Mouse (Mus musculus): ENCODE measurements around the gene Syt8. TPM values are rescaled to one million over a fixed set of nuclear protein-coding genes. Genes with fewer than 3 reads are reported as not detected.
A peak's percentile ranks its signal among the peaks of the same experiment; 100 is the strongest.

The Syt8 gene
- total and polyA plus RNA-seq, 3 experiments, result not detected

DNA sequence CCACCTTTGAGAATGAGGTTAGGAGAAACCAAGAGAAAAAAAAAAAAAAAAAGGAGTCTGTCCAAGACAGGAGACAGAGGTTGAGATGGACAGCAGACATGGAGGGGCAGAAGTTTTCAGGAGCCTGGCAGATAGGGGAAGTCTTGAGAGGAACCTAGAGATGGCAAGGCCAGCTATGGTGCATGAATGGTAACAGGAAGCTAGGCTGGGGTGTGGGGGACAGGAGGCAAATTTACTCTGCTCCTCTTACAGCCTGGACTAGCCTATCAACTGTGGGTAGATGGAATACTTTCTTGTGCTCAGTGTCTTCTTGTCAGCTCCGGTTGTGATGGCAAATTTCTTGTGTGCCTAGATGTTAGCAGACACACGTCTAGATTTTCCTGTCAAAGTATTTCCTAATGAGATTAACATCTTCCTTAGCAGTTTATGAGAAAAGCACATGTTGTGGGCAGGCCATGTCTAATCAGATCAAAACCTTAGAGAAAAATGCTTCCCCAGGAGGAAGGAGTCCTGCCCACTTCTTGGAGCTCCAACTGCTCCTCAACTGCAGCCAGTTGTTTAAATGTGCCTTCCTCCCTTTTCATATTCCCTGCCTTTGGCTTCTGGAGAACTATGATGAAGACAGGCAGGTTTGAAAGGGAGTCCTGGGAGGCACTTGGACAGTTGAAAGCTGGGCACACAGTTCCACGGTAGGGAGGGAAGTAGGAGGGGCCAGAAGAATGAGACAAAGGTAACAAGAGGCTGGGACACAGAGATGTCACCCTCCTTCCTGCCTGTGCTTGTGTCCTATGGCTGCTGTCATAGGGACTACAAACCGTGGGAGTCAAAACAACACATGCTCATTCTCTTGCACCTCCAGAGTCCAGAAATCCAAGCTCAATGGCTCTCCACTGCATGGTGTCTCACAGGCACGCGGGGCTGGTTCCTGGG lies 40.1 kb upstream of the Syt8 start:
- intact Hi-C loops (cut with DNase I), result loop anchor here (1.0 kb wide), 1 partner anchor 21 kb away; no protein-coding TSS in a partner anchor
- H3K9ac ChIP-seq (ENCODE audit: low read depth, low read length), result no peak overlapping the region
- H3K4me1 ChIP-seq (ENCODE audit: control insufficient read depth, insufficient read depth, low read length), result peaks cover 27% of the 10 kb centered on the region
- no peak overlapping the region for H3K4me3 ChIP-seq
- DNase-seq, result no peak
- peaks cover 3% of the 10 kb centered on the region; the same call in 1 of the 2 replicates for H3K36me3 ChIP-seq (ENCODE audit: control insufficient read depth, insufficient read depth, low read length)
- H3K27me3 ChIP-seq (ENCODE audit: control insufficient read depth, insufficient read depth, low read length), result no peaks in the 10 kb centered on the region
- TF ChIP-seq POLR2A (IDR thresholded peaks at IDR 0.05; ENCODE audit: insufficient read depth, low read depth, low read length) (peak; percentile 41; the same call in 1 of the 2 replicates), CTCF (IDR thresholded peaks at IDR 0.05) (no peak), EP300 (IDR thresholded peaks at IDR 0.05; ENCODE audit: insufficient read depth, low read depth, low read length) (0 out of 2 replicates have a peak, but pooled peaks have one; percentile 3)
- peak overlapping the region; percentile 66 for H3K27ac ChIP-seq
- 39% methylated on average over 6 of the region's 6 CpGs for WGBS
- no peaks in the 10 kb centered on the region for H3K79me2 ChIP-seq (replicated peaks; ENCODE audit: control insufficient read depth, insufficient read depth, low read length)

DNA sequence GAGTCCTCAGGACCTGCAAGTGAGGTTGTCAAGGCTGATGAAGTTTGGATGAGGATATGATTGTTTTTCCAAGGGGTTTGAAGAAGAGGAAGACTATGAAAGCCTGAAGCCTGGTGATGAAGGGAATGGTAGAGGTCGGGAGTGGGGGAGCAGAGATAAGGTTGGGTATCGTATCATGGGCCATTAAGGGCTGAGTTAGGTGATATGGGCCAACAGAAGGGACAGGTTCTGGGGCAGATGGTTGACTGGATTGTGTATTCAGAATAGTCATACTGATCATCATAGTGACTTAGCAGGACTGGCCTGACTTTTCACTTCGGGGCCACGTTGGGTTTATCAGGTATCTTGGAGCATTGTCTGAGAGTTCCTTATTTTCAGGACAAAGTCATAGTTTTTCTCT lies 39.2 kb upstream of the Syt8 start:
- H3K36me3 ChIP-seq (ENCODE audit: control insufficient read depth, insufficient read depth, low read length), result peaks cover 3% of the 10 kb centered on the region; the same call in 1 of the 2 replicates
- no peak overlapping the region; the same call in 1 of the 2 replicates for H3K27ac ChIP-seq
- peaks cover 27% of the 10 kb centered on the region for H3K4me1 ChIP-seq (ENCODE audit: control insufficient read depth, insufficient read depth, low read length)

DNA sequence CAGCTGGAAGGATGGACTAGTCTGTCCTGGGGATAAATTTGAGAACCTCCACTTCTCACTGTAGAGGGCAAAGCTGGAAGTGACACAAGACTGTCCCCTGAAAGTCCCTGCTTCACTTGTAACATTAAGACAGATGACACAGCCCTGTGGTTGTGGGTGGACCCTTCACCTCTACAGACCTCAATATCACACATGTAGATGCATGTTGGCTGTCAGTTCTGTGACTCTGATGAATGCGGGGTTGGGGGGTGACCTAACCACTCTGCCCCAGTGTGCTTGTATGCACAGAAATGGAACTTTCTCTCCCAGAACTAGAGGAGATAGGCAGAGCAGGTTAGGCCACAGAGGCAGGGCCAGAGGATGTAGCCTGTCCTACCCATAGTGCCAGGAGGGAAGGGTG lies 38.0 kb upstream of the Syt8 start:
- DNase-seq, result no peak
- no peak for TF ChIP-seq CTCF (IDR thresholded peaks at IDR 0.05)
- TF ChIP-seq POLR2A (IDR thresholded peaks at IDR 0.05; ENCODE audit: insufficient read depth, low read depth, low read length), result no peak
- H3K9ac ChIP-seq (ENCODE audit: low read depth, low read length), result no peak overlapping the region
- intact Hi-C loops (cut with DNase I), result no loop called here
- WGBS, result 97% methylated on average over 1 of the region's 1 CpGs
- H3K4me3 ChIP-seq, result no peak overlapping the region
- H3K27me3 ChIP-seq (ENCODE audit: control insufficient read depth, insufficient read depth, low read length), result no peaks in the 10 kb centered on the region
- no peaks in the 10 kb centered on the region for H3K79me2 ChIP-seq (replicated peaks; ENCODE audit: control insufficient read depth, insufficient read depth, low read length)
- peaks cover 25% of the 10 kb centered on the region for H3K4me1 ChIP-seq (ENCODE audit: control insufficient read depth, insufficient read depth, low read length)
- no peak overlapping the region for H3K27ac ChIP-seq
- H3K36me3 ChIP-seq (ENCODE audit: control insufficient read depth, insufficient read depth, low read length), result peaks cover 3% of the 10 kb centered on the region; the same call in 1 of the 2 replicates

More for the DNA sequence above, 39.2 kb upstream of the Syt8 start:
- no peaks in the 10 kb centered on the region for H3K79me2 ChIP-seq (replicated peaks; ENCODE audit: control insufficient read depth, insufficient read depth, low read length)
- no peak for DNase-seq
- no peak for TF ChIP-seq EP300 (IDR thresholded peaks at IDR 0.05; ENCODE audit: insufficient read depth, low read depth, low read length)
- TF ChIP-seq POLR2A (IDR thresholded peaks at IDR 0.05; ENCODE audit: insufficient read depth, low read depth, low read length), result no peak
- no peak for TF ChIP-seq CTCF (IDR thresholded peaks at IDR 0.05)
- 85% methylated on average over 4 of the region's 4 CpGs for WGBS
- intact Hi-C loops (cut with DNase I), result no loop called here
- H3K27me3 ChIP-seq (ENCODE audit: control insufficient read depth, insufficient read depth, low read length), result no peaks in the 10 kb centered on the region
- H3K9ac ChIP-seq (ENCODE audit: low read depth, low read length), result no peak overlapping the region
- no peak overlapping the region for H3K4me3 ChIP-seq

DNA sequence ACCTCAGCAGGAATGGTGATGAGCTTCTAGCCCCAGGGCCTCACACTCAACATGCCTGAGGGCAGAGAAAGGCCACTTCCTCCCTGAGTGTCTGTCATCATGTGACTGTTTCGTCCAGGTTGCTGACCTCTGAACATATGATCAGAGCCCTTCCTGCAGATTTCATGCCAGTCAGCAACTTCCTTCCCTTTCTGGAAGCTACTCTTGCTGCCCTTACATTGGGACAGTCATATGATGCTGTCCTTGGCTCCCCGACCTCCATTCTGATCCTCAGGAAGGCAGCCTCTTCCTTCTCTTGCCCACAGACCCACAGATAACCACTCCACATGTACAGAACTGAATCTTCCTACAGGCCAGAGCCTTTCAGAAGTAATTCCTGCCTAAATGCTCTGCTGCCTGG lies 36.6 kb upstream of the Syt8 start:
- Histone ChIP-seq H3K79me2 (replicated peaks; ENCODE audit: control insufficient read depth, insufficient read depth, low read length) (no peaks in the 10 kb centered on the region), H3K9ac (ENCODE audit: low read depth, low read length) (no peak overlapping the region), H3K27me3 (ENCODE audit: control insufficient read depth, insufficient read depth, low read length) (no peaks in the 10 kb centered on the region), H3K27ac (peak overlapping the region; percentile 47), H3K4me1 (ENCODE audit: control insufficient read depth, insufficient read depth, low read length) (peaks cover 25% of the 10 kb centered on the region), H3K4me3 (no peak overlapping the region), H3K36me3 (ENCODE audit: control insufficient read depth, insufficient read depth, low read length) (peaks cover 3% of the 10 kb centered on the region; the same call in 1 of the 2 replicates)
- intact Hi-C loops (cut with DNase I), result no loop called here
- 30% methylated on average over 2 of the region's 2 CpGs for WGBS
- DNase-seq, result peak in 1 of 2 experiments; percentile 49
- TF ChIP-seq POLR2A (IDR thresholded peaks at IDR 0.05; ENCODE audit: insufficient read depth, low read depth, low read length) (no peak), CTCF (IDR thresholded peaks at IDR 0.05) (no peak), EP300 (IDR thresholded peaks at IDR 0.05; ENCODE audit: insufficient read depth, low read depth, low read length) (no peak)

DNA sequence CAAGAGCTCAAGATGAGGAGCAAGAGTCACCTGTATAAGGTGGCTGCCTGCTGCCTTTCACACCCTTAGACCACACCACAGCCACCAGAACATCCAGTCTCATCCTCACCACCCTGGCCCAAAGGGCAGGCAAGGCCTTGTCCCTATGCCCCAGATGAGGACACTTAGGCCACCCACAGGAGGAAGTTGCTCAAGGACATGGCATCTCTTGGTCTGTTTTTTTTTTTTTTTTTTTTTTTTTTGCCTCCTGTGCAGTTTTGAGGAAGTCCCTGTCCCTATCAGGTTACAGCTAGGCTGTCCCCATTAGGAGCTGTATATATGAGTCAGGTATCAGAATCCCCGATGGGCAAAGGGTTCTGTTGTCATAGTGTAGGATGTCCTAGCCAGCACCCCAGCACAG lies 35.4 kb upstream of the Syt8 start:
- no peak overlapping the region for H3K9ac ChIP-seq (ENCODE audit: low read depth, low read length)
- H3K27me3 ChIP-seq (ENCODE audit: control insufficient read depth, insufficient read depth, low read length), result no peaks in the 10 kb centered on the region
- intact Hi-C loops (cut with DNase I), result no loop called here
- H3K4me1 ChIP-seq (ENCODE audit: control insufficient read depth, insufficient read depth, low read length), result peaks cover 16% of the 10 kb centered on the region
- DNase-seq, result no peak
- H3K4me3 ChIP-seq, result no peak overlapping the region
- TF ChIP-seq EP300 (IDR thresholded peaks at IDR 0.05; ENCODE audit: insufficient read depth, low read depth, low read length), result no peak
- no peak for TF ChIP-seq POLR2A (IDR thresholded peaks at IDR 0.05; ENCODE audit: insufficient read depth, low read depth, low read length)
- TF ChIP-seq CTCF (IDR thresholded peaks at IDR 0.05), result no peak
- 68% methylated on average over 1 of the region's 1 CpGs for WGBS
- no peaks in the 10 kb centered on the region for H3K36me3 ChIP-seq (ENCODE audit: control insufficient read depth, insufficient read depth, low read length)
- H3K27ac ChIP-seq, result no peak overlapping the region
- no peaks in the 10 kb centered on the region for H3K79me2 ChIP-seq (replicated peaks; ENCODE audit: control insufficient read depth, insufficient read depth, low read length)
